In genomic region chr11:115806154-115806553, GRCm38 (mm10) we compare ENCODE assay signal across 20 mouse cellular contexts. TPM values are rescaled to one million over a fixed set of nuclear protein-coding genes. Genes with fewer than 3 reads are reported as not detected.
DNase-seq lines count a peak whose midpoint lies in the region; TF ChIP-seq lines count a peak whose summit lies in the region.
"Had no signal": no experiment of that assay in that cellular context is flagged by ENCODE, and none has a peak within 500 bp of the region (broad histone marks: within the 10 kb centered on the region; RNA-seq: fewer than 3 reads in every experiment).

No protein-coding gene starts in this region.

- no peak for DNase-seq in heart, embryonic 10.5 days (ENCODE audit: low spot score)
- no peak for DNase-seq in heart, postnatal 36 days
- no peak for DNase-seq in layer of hippocampus, adult 2 months (ENCODE audit: low spot score in 2 of 2)
- DNase-seq in layer of hippocampus, adult 18-20 months (ENCODE audit: low spot score in 2 of 2) = no peak
- DNase-seq in lung, adult 2 months = peak; percentile 47
- DNase-seq in thymus, postnatal 36 days = no peak
- DNase-seq in spleen, postnatal 4 days (ENCODE audit: low spot score in 2 of 2) = no peak
- DNase-seq: adrenal gland, adult 8-10 months; cerebellum, adult 8-10 months; kidney, postnatal 10 days; left cerebral cortex, postnatal 4 days; retina, postnatal 1 day had no signal

- no peak overlapping the region for H3K4me3 ChIP-seq in heart, embryonic 10.5 days
- no peak overlapping the region for H3K4me3 ChIP-seq in layer of hippocampus, adult 2 months
- no peak overlapping the region for H3K4me3 ChIP-seq in brown adipose tissue, adult 24 weeks (ENCODE audit: insufficient read depth, low read depth, low read length)
- no peak overlapping the region for H3K4me3 ChIP-seq in lung, adult 2 months (replicated peaks; ENCODE audit: extremely low read depth, low read depth, low read length)
- H3K4me3 ChIP-seq: forebrain, embryonic 12.5 days; lung, embryonic 15.5 days; midbrain, embryonic 10.5 days had no signal

- no peak for TF ChIP-seq CTCF in layer of hippocampus, adult 2 months (conservative IDR thresholded peaks at IDR 0.05)
- no peak for TF ChIP-seq CTCF in lung, adult 2 months (IDR thresholded peaks at IDR 0.05; ENCODE audit: insufficient read depth, low read length)

- H3K9me3 ChIP-seq in heart, embryonic 10.5 days = no peaks in the 10 kb centered on the region
- H3K9me3 ChIP-seq: forebrain, embryonic 12.5 days; lung, embryonic 15.5 days; midbrain, embryonic 10.5 days had no signal

- no peaks in the 10 kb centered on the region for H3K27me3 ChIP-seq in heart, embryonic 10.5 days (ENCODE audit: insufficient read depth, poor library complexity, severe bottlenecking)
- H3K27me3 ChIP-seq: forebrain, embryonic 12.5 days; lung, embryonic 15.5 days had no signal

- peaks cover 51% of the 10 kb centered on the region for H3K4me1 ChIP-seq in heart, embryonic 10.5 days
- H3K4me1 ChIP-seq in brown adipose tissue, adult 24 weeks (ENCODE audit: control insufficient read depth, insufficient read depth, insufficient read length, low read length) = peaks cover 16% of the 10 kb centered on the region
- peaks cover 24% of the 10 kb centered on the region for H3K4me1 ChIP-seq in lung, adult 2 months (ENCODE audit: control insufficient read depth, insufficient read depth, low read length)

- peak overlapping the region; percentile 60; the same call in 1 of the 2 replicates for H3K27ac ChIP-seq in heart, embryonic 10.5 days
- peak overlapping the region; percentile 86 for H3K27ac ChIP-seq in layer of hippocampus, adult 2 months
- H3K27ac ChIP-seq in brown adipose tissue, adult 24 weeks (replicated peaks; ENCODE audit: low read depth, low read length) = peak overlapping the region; percentile 52; the same call in 1 of the 2 replicates
- H3K27ac ChIP-seq: lung, embryonic 15.5 days; midbrain, embryonic 10.5 days had no signal

- 94% methylated on average over 10 of the region's 10 CpGs for WGBS in heart, embryonic 10.5 days
- WGBS in lung, adult 2 months = 53% methylated on average over 10 of the region's 10 CpGs

- peaks cover 95% of the 10 kb centered on the region for H3K36me3 ChIP-seq in heart, embryonic 10.5 days

- intact Hi-C loops in heart, postnatal 36 days (cut with DNase I) = no loop called here

- TF ChIP-seq POLR2A in lung, adult 2 months (IDR thresholded peaks at IDR 0.05; ENCODE audit: borderline replicate concordance, extremely low read depth, low read depth, low read length) = peak; percentile 18; the same call in 1 of the 2 replicates

RNA-seq across cellular contexts. Expression of gene Caskin2, which starts 7.3 kb away (rescaled TPM):
- polyA plus RNA-seq in heart, embryonic 10.5 days (2016; fragmentation: Nextera tagmentation; extraction: Ambion mirVana) = 18.7 and 21.4 TPM in 2 replicates
- 10 to 100 TPM; 48.6 to 50.6 TPM for total RNA-seq in heart, postnatal 36 days (2021)
- 10 to 100 TPM; 17.7 to 19.7 TPM for total RNA-seq in layer of hippocampus, adult 2 months (2021)
- total RNA-seq in layer of hippocampus, adult 18-20 months (2021) = 10 to 100 TPM; 19.4 to 19.9 TPM
- 8.8 and 10.4 TPM in 2 replicates for polyA plus RNA-seq in brown adipose tissue, adult 24 weeks (2012; ENCODE audit: insufficient read depth, insufficient read length, missing spikeins)
- 105 and 144 TPM in 2 replicates for polyA plus RNA-seq in lung, adult 2 months (2012; rRNA removed)

RNA-seq across cellular contexts. Expression of gene Tsen54, which starts 8.4 kb away (rescaled TPM):
- 39.1 and 41.7 TPM in 2 replicates for polyA plus RNA-seq in heart, embryonic 10.5 days (2016; fragmentation: Nextera tagmentation; extraction: Ambion mirVana)
- 1 to 10 TPM; 8.7 to 9.7 TPM for total RNA-seq in heart, postnatal 36 days (2021)
- total RNA-seq in layer of hippocampus, adult 2 months (2021) = 10 to 100 TPM; 11.8 to 13.0 TPM
- 10 to 100 TPM; 11.1 to 11.4 TPM for total RNA-seq in layer of hippocampus, adult 18-20 months (2021)
- 6.1 and 6.8 TPM in 2 replicates for polyA plus RNA-seq in brown adipose tissue, adult 24 weeks (2012; ENCODE audit: insufficient read depth, insufficient read length, missing spikeins)
- polyA plus RNA-seq in lung, adult 2 months (2012; rRNA removed) = 28.9 and 31.3 TPM in 2 replicates

RNA-seq across cellular contexts. Expression of gene Llgl2, which starts 17.7 kb away (rescaled TPM):
- 35.0 and 40.8 TPM in 2 replicates for polyA plus RNA-seq in heart, embryonic 10.5 days (2016; fragmentation: Nextera tagmentation; extraction: Ambion mirVana)
- total RNA-seq in heart, postnatal 36 days (2021) = 10 to 100 TPM; 18.7 to 21.2 TPM
- 1 to 10 TPM; 1.6 to 2.3 TPM for total RNA-seq in layer of hippocampus, adult 2 months (2021)
- 1 to 10 TPM; 2.5 to 3.0 TPM for total RNA-seq in layer of hippocampus, adult 18-20 months (2021)
- 4.0 and 5.5 TPM in 2 replicates for polyA plus RNA-seq in brown adipose tissue, adult 24 weeks (2012; ENCODE audit: insufficient read depth, insufficient read length, missing spikeins)
- 91.8 and 94.0 TPM in 2 replicates for polyA plus RNA-seq in lung, adult 2 months (2012; rRNA removed)

RNA-seq across cellular contexts. Expression of gene Tmem94, which starts 40.9 kb away (rescaled TPM):
- polyA plus RNA-seq in heart, embryonic 10.5 days (2016; fragmentation: Nextera tagmentation; extraction: Ambion mirVana) = 35.0 and 56.8 TPM in 2 replicates
- total RNA-seq in heart, postnatal 36 days (2021) = 100 to 1,000 TPM in 1 of 2 experiments, 10 to 100 TPM in 1; 92.3 to 101 TPM
- 10 to 100 TPM; 47.4 to 58.2 TPM for total RNA-seq in layer of hippocampus, adult 2 months (2021)
- total RNA-seq in layer of hippocampus, adult 18-20 months (2021) = 10 to 100 TPM; 50.9 to 56.1 TPM
- polyA plus RNA-seq in brown adipose tissue, adult 24 weeks (2012; ENCODE audit: insufficient read depth, insufficient read length, missing spikeins) = 18.0 and 23.0 TPM in 2 replicates
- polyA plus RNA-seq in lung, adult 2 months (2012; rRNA removed) = 100.0 and 107 TPM in 2 replicates

RNA-seq across cellular contexts. Expression of gene Myo15b, which starts 52.1 kb away (rescaled TPM):
- 0.23 and 0.31 TPM in 2 replicates for polyA plus RNA-seq in heart, embryonic 10.5 days (2016; fragmentation: Nextera tagmentation; extraction: Ambion mirVana)
- total RNA-seq in heart, postnatal 36 days (2021) = under 1 TPM in 1 of 2 experiments, not detected in 1; 0.14 TPM
- total RNA-seq in layer of hippocampus, adult 2 months (2021) = under 1 TPM; 0.22 to 0.41 TPM
- under 1 TPM; 0.15 to 0.57 TPM for total RNA-seq in layer of hippocampus, adult 18-20 months (2021)
- not detected in 2 replicates for polyA plus RNA-seq in brown adipose tissue, adult 24 weeks (2012; ENCODE audit: insufficient read depth, insufficient read length, missing spikeins)
- 5.4 and 7.9 TPM in 2 replicates for polyA plus RNA-seq in lung, adult 2 months (2012; rRNA removed)
- total RNA-seq: heart, adult 18-20 months; monocyte, adult 5-6 weeks; neutrophil, adult 5-6 weeks had no signal
- polyA plus RNA-seq: inflammation-experienced regulatory T-cells, adult 6 months had no signal

Comparison
In these comparisons a context has a peak if more than half of its experiments do, and no peak if none do; other contexts are left out.
1. RNA of gene Llgl2, which starts 17.7 kb away (total RNA-seq): 18.7 to 21.2 TPM in heart, postnatal 36 days; 2.5 to 3.0 TPM in layer of hippocampus, adult 18-20 months and 1.6 to 2.3 TPM in layer of hippocampus, adult 2 months; every median in the first group is over 4 times any median in the second.
2. Peak in every context shown above with its lines, with median percentiles within 50 percentile points of each other: H3K27ac ChIP-seq.